ENCODE assay signal across 8 mouse cellular contexts in the genomic region with DNA sequence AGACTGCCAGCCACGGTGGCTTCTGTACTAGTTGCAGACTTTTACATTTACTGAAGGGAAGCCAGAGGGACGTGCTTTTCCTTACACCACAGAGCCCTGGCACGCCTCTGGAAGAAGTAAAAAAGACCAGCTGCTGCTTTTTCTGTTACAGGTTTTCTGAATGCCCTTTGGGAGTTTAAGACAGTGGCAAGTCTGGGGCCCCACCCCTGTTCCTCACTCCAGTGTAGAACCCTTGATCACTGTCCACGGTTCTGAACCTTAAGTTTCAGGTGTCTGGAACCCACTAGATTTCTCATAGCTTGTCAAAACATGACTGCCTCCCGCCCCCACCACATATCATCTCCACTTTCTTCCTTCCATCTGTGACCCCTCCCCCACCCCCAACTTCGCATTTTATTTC. TPM values are rescaled to one million over a fixed set of nuclear protein-coding genes. Genes with fewer than 3 reads are reported as not detected.
DNase-seq lines count a peak whose midpoint lies in the region; ATAC-seq and TF ChIP-seq lines count a peak whose summit lies in the region.
"Had no signal": no experiment of that assay in that cellular context is flagged by ENCODE, and none has a peak within 500 bp of the region (broad histone marks: within the 10 kb centered on the region; RNA-seq: fewer than 3 reads in every experiment).

No protein-coding gene starts in this region.

- H3K4me1 ChIP-seq in neural tube, embryonic 11.5 days (ENCODE audit: control insufficient read depth, insufficient read depth, low read length): 0 out of 2 replicates have a peak, but pooled peaks cover 2% of the 10 kb centered on the region

- no peak for ATAC-seq in neural tube, embryonic 11.5 days (ENCODE audit: insufficient read depth, low FRiP score, low TSS enrichment)

- no peaks in the 10 kb centered on the region for H3K9me3 ChIP-seq in neural tube, embryonic 11.5 days (ENCODE audit: control insufficient read depth, low read length)

- no peak for TF ChIP-seq CTCF in left cerebral cortex, adult 2 months (IDR thresholded peaks at IDR 0.05)

- H3K27ac ChIP-seq in left cerebral cortex, adult 2 months: no peak overlapping the region
- H3K27ac ChIP-seq in neural tube, embryonic 11.5 days (ENCODE audit: low read depth, low read length): no peak overlapping the region

- peaks cover 31% of the 10 kb centered on the region for H3K27me3 ChIP-seq in neural tube, embryonic 11.5 days (ENCODE audit: control insufficient read depth, insufficient read depth, low read length)

- WGBS in neural tube, embryonic 11.5 days: 29% methylated on average over 6 of the region's 6 CpGs

- DNase-seq in left cerebral cortex, adult 2 months (ENCODE audit: extremely low spot score in 1 of 2, low spot score in 2 of 2): no peak
- DNase-seq in left cerebral cortex, postnatal 10 days (ENCODE audit: extremely low spot score in 1 of 2, low spot score in 2 of 2): no peak
- DNase-seq in embryo, embryonic 9.5 days (ENCODE audit: extremely low spot score): peak; percentile 30
- peak; percentile 43 for DNase-seq in forelimb bud, embryonic 11.5 days (ENCODE audit: low read depth, low spot score)
- DNase-seq in neural tube, embryonic 11.5 days (ENCODE audit: low spot score): peak; percentile 12
- no peak for DNase-seq in ovary, postnatal 10 days (ENCODE audit: low spot score)
- DNase-seq in cerebellum, adult 8-10 months: no peak

- H3K36me3 ChIP-seq in neural tube, embryonic 11.5 days (ENCODE audit: control insufficient read depth, insufficient read depth, low read length): no peaks in the 10 kb centered on the region

- peak overlapping the region; percentile 60 for H3K4me3 ChIP-seq in left cerebral cortex, adult 2 months
- no peak overlapping the region for H3K4me3 ChIP-seq in neural tube, embryonic 11.5 days (ENCODE audit: low read depth, low read length)
- H3K4me3 ChIP-seq: myocyte had no signal

- H3K4me2 ChIP-seq in neural tube, embryonic 11.5 days (ENCODE audit: low read depth): no peak overlapping the region; the same call in 1 of the 2 replicates

- no peak overlapping the region for H3K9ac ChIP-seq in neural tube, embryonic 11.5 days (ENCODE audit: low read length)

- intact Hi-C loops in left cerebral cortex, adult 2 months (cut with DNase I): loop anchor here (2.0 kb wide), 2 partner anchors 113 to 155 kb away; no protein-coding TSS in a partner anchor
- intact Hi-C loops in left cerebral cortex, postnatal 10 days (cut with DNase I): loop anchor here (2.0 kb wide), 1 partner anchor 155 kb away; no protein-coding TSS in a partner anchor

RNA-seq across cellular contexts. Expression of gene Grin3a, which starts 1.8 kb away (rescaled TPM):
- total RNA-seq in left cerebral cortex, adult 2 months (2021): 10 to 100 TPM; 30.0 to 32.8 TPM
- 10 to 100 TPM; 80.8 to 82.3 TPM for total RNA-seq in left cerebral cortex, postnatal 10 days (2021)
- polyA plus RNA-seq in neural tube, embryonic 11.5 days (2014; fragmentation: Nextera tagmentation; extraction: Ambion mirVana): 2.6 and 2.7 TPM in 2 replicates

Comparison
In these comparisons a context has a peak if more than half of its experiments do, and no peak if none do; other contexts are left out.
1. DNase-seq: peak in embryo, embryonic 9.5 days (single experiment), forelimb bud, embryonic 11.5 days (single experiment) and neural tube, embryonic 11.5 days (single experiment); none in left cerebral cortex, adult 2 months (0 of 2), left cerebral cortex, postnatal 10 days (0 of 2), ovary, postnatal 10 days (single experiment) and cerebellum, adult 8-10 months (single experiment).